Mouse (Mus musculus): Measurements from ENCODE around the gene Morc2a. TPM values are rescaled to one million over a fixed set of nuclear protein-coding genes. Genes with fewer than 3 reads are reported as not detected.
A peak's percentile ranks its signal among the peaks of the same experiment; 100 is the strongest.
"Not testable (repeated sequence)": the region's sequence is repeated elsewhere in the genome, so short reads cannot be mapped to it uniquely, and the experiment has no call there.

Gene Morc2a
- polyA plus RNA-seq, 1 experiment from 2014 or later = 5.9 TPM

GRCm38 (mm10) chr11:3624391-3625027, 24.5 kb upstream of the Morc2a start:
- Histone ChIP-seq H3K9me3 (ENCODE audit: control insufficient read depth) (no peaks in the 10 kb centered on the region), H3K4me1 (replicated peaks; ENCODE audit: control insufficient read depth, insufficient read depth, low read length) (no peaks in the 10 kb centered on the region), H3K36me3 (ENCODE audit: control insufficient read depth, insufficient read depth) (no peaks in the 10 kb centered on the region), H3K9ac (ENCODE audit: low read depth, low read length) (no peak overlapping the region), H3K27me3 (replicated peaks; ENCODE audit: control insufficient read depth, insufficient read depth, low read length) (0 out of 2 replicates have a peak, but pooled peaks cover 8% of the 10 kb centered on the region), H3K4me3 (ENCODE audit: low read depth, low read length) (no peak overlapping the region), H3K4me2 (replicated peaks; ENCODE audit: low read depth) (no peak overlapping the region), H3K27ac (ENCODE audit: low read depth, low read length) (no peak overlapping the region)
- TF ChIP-seq CTCF (IDR thresholded peaks at IDR 0.05; ENCODE audit: low read depth) = no peak
- no peak for ATAC-seq
- WGBS = 89% methylated on average over 4 of the region's 4 CpGs

DNA sequence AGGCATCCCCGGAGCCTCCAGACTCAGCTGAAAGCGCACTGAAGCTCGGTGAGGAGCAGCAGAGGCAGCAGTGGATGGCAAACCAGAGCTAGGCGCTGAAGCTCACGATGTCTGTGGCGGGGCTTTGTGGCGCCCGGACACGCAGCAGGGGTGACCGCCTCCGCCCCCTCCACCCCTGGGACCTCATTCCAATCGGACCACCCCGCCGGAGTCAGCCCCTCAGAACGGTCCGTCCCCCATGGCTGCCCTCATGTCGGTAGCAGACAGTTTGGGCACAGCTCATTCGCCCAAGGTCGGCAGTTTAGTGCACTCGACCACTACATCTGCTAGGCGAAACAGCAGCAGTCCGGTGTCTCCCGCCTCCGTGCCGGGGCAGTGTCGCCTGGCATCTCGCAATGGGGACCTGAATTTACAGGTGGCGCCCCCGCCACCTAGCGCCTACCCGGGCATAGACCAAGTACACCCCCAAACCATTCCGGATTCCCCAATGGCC, 19.9 kb upstream of the Morc2a start:
- no peak overlapping the region for H3K9ac ChIP-seq (ENCODE audit: low read depth, low read length)
- H3K27me3 ChIP-seq (replicated peaks; ENCODE audit: control insufficient read depth, insufficient read depth, low read length) = 0 out of 2 replicates have a peak, but pooled peaks cover 9% of the 10 kb centered on the region
- H3K4me3 ChIP-seq (ENCODE audit: low read depth, low read length) = peak overlapping the region; percentile 29
- H3K4me2 ChIP-seq (replicated peaks; ENCODE audit: low read depth) = peak overlapping the region; percentile 65
- no peaks in the 10 kb centered on the region for H3K4me1 ChIP-seq (replicated peaks; ENCODE audit: control insufficient read depth, insufficient read depth, low read length)
- 0 out of 2 replicates have a peak, but pooled peaks have one; percentile 7 for TF ChIP-seq CTCF (IDR thresholded peaks at IDR 0.05; ENCODE audit: low read depth)
- under 1% methylated on average over 27 of the region's 32 CpGs for WGBS
- ATAC-seq = no peak
- no peak overlapping the region for H3K27ac ChIP-seq (ENCODE audit: low read depth, low read length)
- no peaks in the 10 kb centered on the region for H3K9me3 ChIP-seq (ENCODE audit: control insufficient read depth)
- no peaks in the 10 kb centered on the region for H3K36me3 ChIP-seq (ENCODE audit: control insufficient read depth, insufficient read depth)

DNA sequence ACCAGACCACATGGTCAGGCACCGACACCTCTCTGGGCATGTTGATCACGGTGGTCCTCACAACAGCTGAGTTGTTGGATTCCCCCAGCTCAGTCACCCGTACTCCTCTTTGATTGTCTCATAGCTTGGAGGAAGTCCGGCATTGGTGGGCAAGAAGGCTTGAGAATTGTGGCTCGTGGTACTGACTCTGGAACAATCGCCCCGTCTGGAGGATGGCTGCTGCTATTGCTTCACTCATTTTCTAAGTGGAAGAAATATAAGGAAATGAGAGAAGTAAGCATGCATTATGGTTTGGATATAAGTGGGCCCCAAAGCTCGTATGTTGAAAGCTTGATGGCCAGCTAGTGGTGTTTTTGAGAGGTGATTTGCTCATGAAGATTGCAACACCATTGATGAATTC, 15.7 kb upstream of the Morc2a start:
- 81% methylated on average over 8 of the region's 8 CpGs for WGBS
- not testable (repeated sequence) for H3K27ac ChIP-seq (ENCODE audit: low read depth, low read length); H3K4me2 ChIP-seq (replicated peaks; ENCODE audit: low read depth)

GRCm38 (mm10) chr11:3647688-3648087, 1.3 kb upstream of the Morc2a start:
- ATAC-seq = no peak
- no peak for TF ChIP-seq CTCF (IDR thresholded peaks at IDR 0.05; ENCODE audit: low read depth)
- Histone ChIP-seq H3K27me3 (replicated peaks; ENCODE audit: control insufficient read depth, insufficient read depth, low read length) (no peaks in the 10 kb centered on the region), H3K9ac (ENCODE audit: low read depth, low read length) (peak overlapping the region; percentile 98; the same call in 1 of the 2 replicates), H3K27ac (ENCODE audit: low read depth, low read length) (no peak overlapping the region), H3K9me3 (ENCODE audit: control insufficient read depth) (peaks cover 4% of the 10 kb centered on the region; the same call in 1 of the 2 replicates), H3K4me1 (replicated peaks; ENCODE audit: control insufficient read depth, insufficient read depth, low read length) (no peaks in the 10 kb centered on the region), H3K36me3 (ENCODE audit: control insufficient read depth, insufficient read depth) (peaks cover 29% of the 10 kb centered on the region), H3K4me2 (replicated peaks; ENCODE audit: low read depth) (peak overlapping the region; percentile 65), H3K4me3 (ENCODE audit: low read depth, low read length) (peak overlapping the region; percentile 93)
- WGBS = 77% methylated on average over 5 of the region's 5 CpGs

More for the DNA sequence above, 15.7 kb upstream of the Morc2a start:
- not testable (repeated sequence) for H3K4me1 ChIP-seq (replicated peaks; ENCODE audit: control insufficient read depth, insufficient read depth, low read length); H3K36me3 ChIP-seq (ENCODE audit: control insufficient read depth, insufficient read depth); ATAC-seq; H3K4me3 ChIP-seq (ENCODE audit: low read depth, low read length); H3K27me3 ChIP-seq (replicated peaks; ENCODE audit: control insufficient read depth, insufficient read depth, low read length); H3K9me3 ChIP-seq (ENCODE audit: control insufficient read depth); H3K9ac ChIP-seq (ENCODE audit: low read depth, low read length)

DNA sequence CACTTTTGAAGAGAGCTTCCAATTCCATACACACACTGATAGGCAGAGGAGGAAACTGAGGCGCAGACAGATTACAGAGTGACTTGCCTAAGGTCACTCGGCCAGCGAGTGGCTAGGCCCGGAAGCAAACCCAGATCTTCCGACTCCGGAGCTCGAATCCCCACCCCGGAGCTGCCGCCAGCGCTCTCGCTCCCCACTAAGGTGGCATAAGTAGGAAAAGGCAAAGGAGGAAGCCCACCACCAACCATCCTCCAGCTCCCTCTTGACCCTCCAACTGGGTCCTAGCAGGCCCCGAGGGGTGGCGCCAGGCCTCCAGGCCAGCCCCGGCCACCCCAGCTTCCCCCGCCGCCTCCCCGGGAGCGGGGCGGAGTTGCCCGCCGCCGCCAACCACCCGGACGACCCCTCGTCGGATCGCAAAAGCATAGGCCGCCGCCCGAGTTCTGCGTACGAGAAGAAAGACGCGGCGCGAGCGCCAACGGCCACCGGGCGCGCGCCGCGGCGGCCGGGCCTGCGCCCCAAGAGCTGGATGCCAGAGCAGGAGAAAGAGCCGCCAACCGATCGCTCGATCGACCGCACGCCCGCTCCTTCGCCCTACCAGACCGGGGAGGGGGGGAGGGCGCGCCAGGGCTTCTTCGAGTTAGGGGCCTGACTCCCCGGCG, 557 bp upstream of the Morc2a start:
- peak; percentile 72 for ATAC-seq
- no peaks in the 10 kb centered on the region for H3K9me3 ChIP-seq (ENCODE audit: control insufficient read depth)
- H3K4me1 ChIP-seq (replicated peaks; ENCODE audit: control insufficient read depth, insufficient read depth, low read length) = no peaks in the 10 kb centered on the region
- H3K4me3 ChIP-seq (ENCODE audit: low read depth, low read length) = peak overlapping the region; percentile 93
- TF ChIP-seq CTCF (IDR thresholded peaks at IDR 0.05; ENCODE audit: low read depth) = no peak
- H3K36me3 ChIP-seq (ENCODE audit: control insufficient read depth, insufficient read depth) = peaks cover 22% of the 10 kb centered on the region
- no peaks in the 10 kb centered on the region for H3K27me3 ChIP-seq (replicated peaks; ENCODE audit: control insufficient read depth, insufficient read depth, low read length)
- H3K27ac ChIP-seq (ENCODE audit: low read depth, low read length) = peak overlapping the region; percentile 95
- H3K4me2 ChIP-seq (replicated peaks; ENCODE audit: low read depth) = peak overlapping the region; percentile 65
- peak overlapping the region; percentile 98 for H3K9ac ChIP-seq (ENCODE audit: low read depth, low read length)
- under 1% methylated on average over 53 of the region's 62 CpGs for WGBS

GRCm38 (mm10) chr11:3650141-3650540, 1.1 kb downstream of the Morc2a start:
- H3K4me3 ChIP-seq (ENCODE audit: low read depth, low read length) = peak overlapping the region; percentile 93; the same call in 1 of the 2 replicates
- no peak for TF ChIP-seq CTCF (IDR thresholded peaks at IDR 0.05; ENCODE audit: low read depth)
- H3K9ac ChIP-seq (ENCODE audit: low read depth, low read length) = no peak overlapping the region
- 93% methylated on average over 6 of the region's 6 CpGs for whole genome bisulfite sequencing
- no peak for ATAC-seq
- peak overlapping the region; percentile 65 for H3K4me2 ChIP-seq (replicated peaks; ENCODE audit: low read depth)
- no peaks in the 10 kb centered on the region for H3K9me3 ChIP-seq (ENCODE audit: control insufficient read depth)
- no peak overlapping the region for H3K27ac ChIP-seq (ENCODE audit: low read depth, low read length)
- no peaks in the 10 kb centered on the region for H3K27me3 ChIP-seq (replicated peaks; ENCODE audit: control insufficient read depth, insufficient read depth, low read length)
- H3K4me1 ChIP-seq (replicated peaks; ENCODE audit: control insufficient read depth, insufficient read depth, low read length) = no peaks in the 10 kb centered on the region
- peaks cover 13% of the 10 kb centered on the region for H3K36me3 ChIP-seq (ENCODE audit: control insufficient read depth, insufficient read depth)
